Mouse (Mus musculus) limb, embryonic 11.5 days (tissue): Measurements from ENCODE around the gene Timm23. TPM values are rescaled to one million over a fixed set of nuclear protein-coding genes. Genes with fewer than 3 reads are reported as not detected.

Experiments used
- ATAC-seq: fragments of 200-750 bp; cut with Nextera tagmentation; 2 replicates; pipeline ENCODE4 v1.8.0; 2017; ENCODE audit warnings: low read depth; ENCODE audit not compliant: insufficient number of reproducible peaks, low FRiP score, low TSS enrichment
- DNase-seq: peaks from one replicate; pipeline ENCODE4 v3.0.0-alpha.2; 2015; ENCODE audit warnings: low spot score
- H3K27ac ChIP-seq: fragments of 300-500 bp; sonication (generic); replicated peaks from 2 replicates; pipeline ENCODE4 v1.5.1; 2014; ENCODE audit warnings: low read depth, mild to moderate bottlenecking, low read length
- H3K27me3 ChIP-seq: fragments of 300-500 bp; sonication (generic); 2 replicates; pipeline ENCODE4 v1.6.1; 2014; ENCODE audit warnings: mild to moderate bottlenecking, low read length, mixed read lengths; ENCODE audit not compliant: control insufficient read depth, insufficient read depth
- H3K36me3 ChIP-seq: fragments of 300-500 bp; sonication (generic); 2 replicates; pipeline ENCODE4 v1.6.1; 2014; ENCODE audit warnings: mild to moderate bottlenecking, low read length, moderate library complexity, mixed read lengths; ENCODE audit not compliant: control insufficient read depth, insufficient read depth
- H3K4me1 ChIP-seq: fragments of 300-500 bp; sonication (generic); 2 replicates; pipeline ENCODE4 v1.6.1; 2014; ENCODE audit warnings: low read length, mixed read lengths; ENCODE audit not compliant: control insufficient read depth, insufficient read depth
- H3K4me2 ChIP-seq: fragments of 300-500 bp; sonication (generic); 2 replicates; pipeline ENCODE4 v1.6.1; 2014; ENCODE audit warnings: low read depth, mild to moderate bottlenecking, moderate library complexity; ENCODE audit not compliant: severe bottlenecking
- H3K4me3 ChIP-seq: fragments of 300-500 bp; sonication (generic); 2 replicates; pipeline ENCODE4 v1.5.1; 2014; ENCODE audit warnings: low read depth, low read length
- H3K9ac ChIP-seq: fragments of 300-500 bp; sonication (generic); 2 replicates; pipeline ENCODE4 v1.6.1; 2014; ENCODE audit warnings: mild to moderate bottlenecking, low read length
- H3K9me3 ChIP-seq: fragments of 300-500 bp; sonication (generic); 2 replicates; pipeline ENCODE4 v1.6.1; 2016; ENCODE audit warnings: low read length; ENCODE audit not compliant: control insufficient read depth
- WGBS: fragments of 180-500 bp; shearing (Covaris S2); extraction: QIAGEN DNeasy Blood & Tissue Kit; methylation state at CpG from one replicate; pipeline ENCODE4 v1.1.7; 2014; 5-methylcytosine and 5-hydroxymethylcytosine counted together
- polyA plus RNA-seq: library from polyadenylated mRNA; unstranded; fragments of >200 nt; fragmentation: Nextera tagmentation; extraction: Ambion mirVana; gene quantifications from 2 replicates; pipeline ENCODE4 v1.2.1, GENCODE M21; 2014

Timm23 gene
- polyA plus RNA-seq, 1 experiment from 2014 or later = 333 TPM

DNA sequence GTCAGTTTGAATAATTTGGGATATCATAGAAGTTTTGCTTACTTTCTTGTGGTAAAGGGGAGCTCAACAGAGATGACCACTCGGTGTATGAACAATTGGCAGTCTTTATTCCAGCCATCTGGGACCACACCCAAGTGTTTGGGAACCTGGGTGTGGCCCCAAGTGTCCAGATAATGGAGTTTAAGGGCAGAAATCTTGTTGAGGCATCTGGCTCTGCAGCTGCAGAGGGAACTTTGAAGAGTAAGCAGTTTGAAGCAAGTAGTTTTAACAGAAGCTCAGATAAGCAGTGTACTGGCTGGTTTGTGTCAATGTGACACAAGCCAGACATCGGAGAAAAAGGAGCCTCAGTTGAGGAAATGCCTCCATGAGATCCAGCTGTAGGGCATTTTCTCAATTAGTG lies 67.4 kb downstream of the Timm23 start:
- no peaks in the 10 kb centered on the region for H3K9me3 ChIP-seq
- H3K27me3 ChIP-seq = no peaks in the 10 kb centered on the region
- no peak overlapping the region for H3K4me2 ChIP-seq
- H3K4me1 ChIP-seq = 0 out of 2 replicates have a peak, but pooled peaks cover 2% of the 10 kb centered on the region
- no peaks in the 10 kb centered on the region for H3K36me3 ChIP-seq
- 36% methylated on average over 2 of the region's 2 CpGs for WGBS
- DNase-seq = no peak
- ATAC-seq = no peak
- H3K27ac ChIP-seq = no peak overlapping the region
- H3K4me3 ChIP-seq = no peak overlapping the region
- H3K9ac ChIP-seq = no peak overlapping the region

DNA sequence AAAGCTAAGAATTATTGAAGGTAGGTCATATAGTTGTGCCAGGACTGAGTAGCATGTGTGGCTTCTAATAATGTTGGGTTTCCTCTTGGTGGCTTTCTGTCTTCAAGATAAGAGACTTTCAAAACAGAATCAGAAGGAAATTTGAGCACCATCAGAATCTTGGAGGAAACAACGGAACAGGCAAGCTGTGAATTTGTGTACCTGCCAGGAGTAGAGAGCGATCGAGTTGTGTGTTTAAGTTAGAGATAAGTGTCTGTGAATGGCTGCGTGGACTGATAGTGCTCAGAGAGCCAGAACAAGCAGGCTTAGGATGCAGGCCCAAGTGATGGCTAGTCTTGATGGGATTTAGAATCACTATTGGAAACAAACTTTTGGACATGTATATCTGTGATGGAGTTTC lies 69.9 kb downstream of the Timm23 start:
- DNase-seq (no peak), ATAC-seq (no peak)
- no peak overlapping the region for H3K4me3 ChIP-seq
- H3K27ac ChIP-seq = no peak overlapping the region
- H3K9ac ChIP-seq = no peak overlapping the region
- H3K27me3 ChIP-seq = no peaks in the 10 kb centered on the region
- H3K9me3 ChIP-seq = no peaks in the 10 kb centered on the region
- H3K36me3 ChIP-seq = no peaks in the 10 kb centered on the region
- 0 out of 2 replicates have a peak, but pooled peaks cover 2% of the 10 kb centered on the region for H3K4me1 ChIP-seq
- no peak overlapping the region for H3K4me2 ChIP-seq
- 86% methylated on average over 4 of the region's 4 CpGs for WGBS

Other genes starting within 250 kb of the Timm23 start
- not detected in 2 replicates for gene Galnt15, start 172.9 kb downstream of the Timm23 start, polyA plus RNA-seq
- 14.7 and 18.3 TPM in 2 replicates for gene Oxnad1, start 116.5 kb downstream of the Timm23 start, polyA plus RNA-seq
- 86.8 and 86.9 TPM in 2 replicates for gene Dph3, start 116.2 kb downstream of the Timm23 start, polyA plus RNA-seq
- gene Msmb, start 59.9 kb downstream of the Timm23 start, polyA plus RNA-seq = not detected in 2 replicates
- 82.5 and 83.2 TPM in 2 replicates for gene Ncoa4, start 42.0 kb downstream of the Timm23 start, polyA plus RNA-seq
- gene Parg, start 51 bp upstream of the Timm23 start, polyA plus RNA-seq = 62.4 and 76.0 TPM in 2 replicates
- gene Ogdhl, start 120.1 kb upstream of the Timm23 start, polyA plus RNA-seq = 17.6 and 18.8 TPM in 2 replicates
- gene 1700024G13Rik, start 186.5 kb upstream of the Timm23 start, polyA plus RNA-seq = not detected in 2 replicates